Mouse (Mus musculus) gastrocnemius, postnatal 10 days (tissue): ENCODE data around the gene Hsp90ab1. TPM values are rescaled to one million over a fixed set of nuclear protein-coding genes. Genes with fewer than 3 reads are reported as not detected.

Experiments
- DNase-seq: peaks from one replicate; pipeline ENCODE4 v3.0.0; 2021; ENCODE audit warnings: mixed read lengths
- total RNA-seq, 2 experiments: library from RNA; stranded (reverse); gene quantifications; 2 replicates each; pipeline ENCODE4 v1.2.3; 2021

Hsp90ab1 gene
- total RNA-seq, 2 experiments from 2014 or later: 900 to 909 TPM

DNA sequence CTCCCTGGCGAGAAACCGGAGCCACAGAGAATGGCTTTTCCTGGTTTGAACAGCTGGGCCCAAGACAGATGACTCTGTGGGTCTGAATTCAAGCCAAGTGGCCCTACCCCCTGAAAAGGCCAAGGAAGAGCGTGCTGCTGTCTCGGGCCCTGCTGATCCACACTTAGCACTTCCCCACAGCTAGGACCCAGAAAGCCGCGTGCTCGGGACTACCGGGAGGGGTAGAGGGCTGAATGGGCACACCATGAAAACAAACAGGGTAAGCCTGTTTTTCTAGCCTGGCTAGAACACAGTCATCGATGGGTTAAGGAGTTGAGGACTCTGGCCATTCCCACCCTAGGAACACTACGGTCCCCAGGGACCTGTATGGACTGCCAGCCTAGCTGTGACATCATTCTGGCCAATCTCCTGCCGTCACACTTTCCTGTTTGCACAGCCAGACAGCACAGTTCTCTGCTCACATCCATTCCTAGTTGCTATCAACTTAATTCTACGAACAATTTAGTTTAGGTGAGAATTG lies 7.9 kb upstream of the Hsp90ab1 start:
- DNase-seq: no peak

- DNase-seq: no peak
These were observed 6.5 kb upstream of the Hsp90ab1 start for GRCm38 (mm10) chr17:45579554-45579953.

- DNase-seq: no peak
These were observed 5.8 kb upstream of the Hsp90ab1 start for GRCm38 (mm10) chr17:45578843-45579242.

DNA sequence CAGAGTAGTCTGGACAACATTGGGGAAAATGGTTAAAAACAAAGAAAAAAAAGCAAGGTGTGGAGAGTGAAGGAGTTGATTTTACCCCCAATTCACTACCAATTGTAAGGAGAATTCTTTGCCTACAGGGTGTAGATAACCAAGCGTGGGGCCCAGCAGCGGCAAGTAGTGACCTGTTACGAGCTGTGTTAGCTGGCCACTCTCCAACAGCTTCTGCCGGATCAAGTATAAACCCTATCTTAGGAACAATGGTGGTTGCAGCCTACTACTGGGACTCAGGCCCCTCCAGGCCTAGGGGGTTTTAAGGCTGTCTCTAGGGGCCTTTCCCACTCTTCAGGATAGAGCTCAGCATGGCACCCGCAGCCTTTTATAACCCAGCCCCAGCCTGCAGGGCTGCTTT lies 5.2 kb upstream of the Hsp90ab1 start:
- DNase-seq: no peak

- no peak for DNase-seq
These were observed 2.2 kb upstream of the Hsp90ab1 start for GRCm38 (mm10) chr17:45575123-45575897.

- DNase-seq: peak; percentile 62
These were observed 1.2 kb upstream of the Hsp90ab1 start for GRCm38 (mm10) chr17:45574129-45574761.

DNA sequence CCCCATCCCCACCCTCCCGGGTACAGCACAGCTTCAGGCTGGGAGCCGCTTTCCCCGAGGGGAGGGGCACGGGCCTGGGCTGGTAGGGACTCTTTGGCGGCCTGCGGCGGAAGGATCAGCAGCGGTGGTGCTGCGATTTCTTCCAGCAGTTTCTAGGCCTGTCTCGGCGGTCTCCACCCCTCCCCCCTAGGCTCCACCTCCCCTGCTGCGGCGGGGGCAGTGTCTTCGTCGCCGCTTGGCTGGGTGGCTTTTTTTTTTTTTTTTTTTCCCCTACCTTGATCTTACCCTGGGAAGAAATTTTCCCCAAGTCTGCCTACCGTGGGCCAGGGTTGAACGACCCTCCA lies 681 bp upstream of the Hsp90ab1 start:
- DNase-seq: peak; percentile 94

DNA sequence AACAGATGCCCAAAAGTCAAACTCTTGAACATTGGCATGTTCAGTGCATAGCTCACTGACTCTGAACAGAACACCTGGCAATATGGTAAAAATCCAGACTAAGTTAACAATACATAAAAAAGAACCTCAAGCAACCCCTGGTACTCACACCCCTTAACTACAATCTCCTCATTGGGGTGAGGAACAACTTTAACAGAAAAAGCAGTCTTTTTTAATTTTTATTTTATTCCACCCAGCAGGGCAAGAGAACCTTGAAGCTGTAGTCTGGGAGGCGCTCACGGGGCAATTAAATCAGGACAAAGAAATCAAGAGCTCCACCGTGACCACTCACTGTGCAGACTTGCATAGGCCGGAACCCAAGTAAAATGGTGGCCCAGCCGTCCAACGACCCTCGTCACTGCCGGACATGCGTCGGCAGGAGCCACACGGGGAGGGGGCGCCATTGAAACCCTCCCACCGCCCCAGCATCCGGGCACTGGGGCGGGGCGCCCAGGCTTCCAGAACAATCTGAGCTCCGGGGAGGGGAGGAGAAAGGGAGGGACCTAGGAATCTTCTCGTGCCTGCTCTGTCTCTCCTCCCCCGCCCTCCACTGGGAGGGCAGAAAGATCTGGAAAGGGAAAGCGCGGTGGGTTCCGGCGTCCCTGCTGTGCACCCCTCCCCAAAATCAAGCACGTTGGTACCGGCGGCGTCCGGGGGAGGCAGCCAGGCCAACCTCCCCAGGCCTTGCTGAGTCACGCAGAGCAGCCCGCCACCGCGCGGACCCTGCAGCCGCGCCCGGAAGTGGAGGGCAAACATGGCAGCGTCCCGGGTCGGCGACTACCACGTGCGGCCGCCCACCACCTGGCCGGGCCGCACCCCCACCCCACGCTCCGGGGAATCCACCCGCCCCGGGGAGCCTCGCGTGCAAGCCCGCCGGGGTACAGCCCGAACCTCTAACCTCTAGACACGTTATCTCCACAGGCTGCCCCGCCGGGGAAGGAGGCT lies 676 bp downstream of the Hsp90ab1 start:
- DNase-seq: peak; percentile 67

- DNase-seq: no peak
These were observed 3.1 kb downstream of the Hsp90ab1 start for GRCm38 (mm10) chr17:45569999-45570398.

DNA sequence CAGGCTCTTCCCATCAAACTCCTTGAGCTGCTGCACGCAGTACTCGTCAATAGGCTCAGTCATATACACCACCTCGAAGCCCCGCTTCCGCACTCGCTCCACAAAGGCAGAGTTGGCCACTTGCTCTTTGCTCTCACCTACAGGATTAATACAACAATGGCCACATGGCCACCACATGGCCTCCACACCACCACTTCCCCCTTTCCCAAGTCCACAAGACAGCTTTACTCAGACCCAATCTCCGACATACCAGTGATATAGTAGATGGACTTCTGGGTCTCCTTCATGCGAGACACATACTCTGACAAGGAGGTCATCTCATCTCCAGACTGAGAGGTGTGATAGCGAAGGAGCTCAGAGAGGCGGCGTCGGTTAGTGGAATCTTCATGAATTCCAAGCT lies 4.1 kb downstream of the Hsp90ab1 start:
- no peak for DNase-seq

DNA sequence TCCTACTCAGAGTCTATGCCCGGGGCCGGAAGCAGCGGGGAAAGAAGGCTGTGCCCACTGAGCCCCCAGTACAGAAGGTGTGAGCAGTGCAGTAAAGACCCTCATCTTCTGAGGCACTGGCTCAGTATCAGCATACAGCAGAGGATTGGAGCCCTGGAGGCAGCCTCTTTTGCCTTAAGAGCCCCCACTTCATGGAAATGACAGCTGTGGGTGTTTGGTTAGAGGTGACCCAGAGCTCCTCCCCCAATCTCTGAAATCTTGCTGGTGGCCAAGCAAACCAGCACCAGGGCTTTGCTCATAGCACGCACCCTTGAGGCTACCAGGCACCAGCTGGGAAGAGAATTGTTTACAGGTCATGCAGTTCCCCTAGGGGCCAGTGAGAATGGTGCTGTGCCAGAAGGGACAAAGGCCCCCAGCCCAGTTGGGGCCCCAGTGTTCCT lies 5.9 kb downstream of the Hsp90ab1 start:
- DNase-seq: no peak

DNA sequence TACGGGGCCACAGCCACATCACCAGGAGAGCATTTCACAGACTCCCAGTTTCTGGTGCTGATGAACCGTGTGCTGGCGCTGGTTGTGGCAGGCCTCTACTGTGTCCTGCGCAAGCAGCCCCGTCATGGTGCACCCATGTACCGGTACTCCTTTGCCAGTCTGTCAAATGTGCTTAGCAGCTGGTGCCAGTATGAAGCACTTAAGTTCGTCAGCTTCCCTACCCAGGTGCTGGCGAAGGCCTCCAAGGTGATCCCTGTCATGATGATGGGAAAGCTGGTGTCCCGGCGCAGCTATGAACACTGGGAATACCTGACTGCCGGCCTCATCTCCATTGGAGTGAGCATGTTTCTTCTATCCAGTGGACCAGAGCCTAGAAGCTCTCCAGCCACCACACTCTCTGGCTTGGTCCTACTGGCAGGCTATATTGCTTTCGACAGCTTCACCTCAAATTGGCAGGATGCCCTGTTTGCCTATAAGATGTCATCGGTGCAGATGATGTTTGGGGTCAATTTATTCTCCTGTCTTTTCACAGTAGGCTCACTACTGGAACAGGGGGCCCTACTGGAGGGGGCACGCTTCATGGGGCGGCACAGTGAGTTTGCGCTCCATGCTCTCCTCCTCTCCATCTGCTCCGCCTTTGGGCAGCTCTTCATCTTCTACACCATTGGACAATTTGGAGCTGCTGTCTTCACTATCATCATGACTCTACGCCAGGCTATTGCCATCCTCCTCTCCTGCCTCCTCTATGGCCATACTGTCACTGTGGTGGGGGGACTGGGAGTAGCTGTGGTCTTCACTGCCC lies 6.5 kb downstream of the Hsp90ab1 start:
- no peak for DNase-seq

- no peak for DNase-seq
These were observed 7.1 kb downstream of the Hsp90ab1 start for GRCm38 (mm10) chr17:45566031-45566359.

DNA sequence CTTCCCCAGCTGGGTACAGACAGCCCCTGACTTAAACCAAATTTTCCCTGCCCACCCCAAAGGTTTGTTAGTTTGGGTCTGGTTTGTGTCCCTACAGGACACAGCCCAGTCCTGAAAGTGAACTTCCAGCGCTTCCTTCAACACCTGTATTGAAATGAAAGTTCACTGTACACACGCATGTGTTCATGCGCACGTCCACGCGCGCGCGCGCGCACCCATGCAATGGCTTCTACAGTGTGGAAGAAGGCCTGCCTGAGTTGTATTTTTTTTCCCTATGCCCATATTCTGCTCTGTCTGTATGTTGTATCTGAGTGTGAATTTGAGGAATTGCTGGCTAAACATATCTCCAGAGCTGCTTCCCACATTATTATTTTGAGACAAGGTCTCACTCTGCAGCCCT lies 8.0 kb downstream of the Hsp90ab1 start:
- DNase-seq: no peak

- DNase-seq: no peak
These were observed 8.5 kb downstream of the Hsp90ab1 start for GRCm38 (mm10) chr17:45564531-45565084.

DNA sequence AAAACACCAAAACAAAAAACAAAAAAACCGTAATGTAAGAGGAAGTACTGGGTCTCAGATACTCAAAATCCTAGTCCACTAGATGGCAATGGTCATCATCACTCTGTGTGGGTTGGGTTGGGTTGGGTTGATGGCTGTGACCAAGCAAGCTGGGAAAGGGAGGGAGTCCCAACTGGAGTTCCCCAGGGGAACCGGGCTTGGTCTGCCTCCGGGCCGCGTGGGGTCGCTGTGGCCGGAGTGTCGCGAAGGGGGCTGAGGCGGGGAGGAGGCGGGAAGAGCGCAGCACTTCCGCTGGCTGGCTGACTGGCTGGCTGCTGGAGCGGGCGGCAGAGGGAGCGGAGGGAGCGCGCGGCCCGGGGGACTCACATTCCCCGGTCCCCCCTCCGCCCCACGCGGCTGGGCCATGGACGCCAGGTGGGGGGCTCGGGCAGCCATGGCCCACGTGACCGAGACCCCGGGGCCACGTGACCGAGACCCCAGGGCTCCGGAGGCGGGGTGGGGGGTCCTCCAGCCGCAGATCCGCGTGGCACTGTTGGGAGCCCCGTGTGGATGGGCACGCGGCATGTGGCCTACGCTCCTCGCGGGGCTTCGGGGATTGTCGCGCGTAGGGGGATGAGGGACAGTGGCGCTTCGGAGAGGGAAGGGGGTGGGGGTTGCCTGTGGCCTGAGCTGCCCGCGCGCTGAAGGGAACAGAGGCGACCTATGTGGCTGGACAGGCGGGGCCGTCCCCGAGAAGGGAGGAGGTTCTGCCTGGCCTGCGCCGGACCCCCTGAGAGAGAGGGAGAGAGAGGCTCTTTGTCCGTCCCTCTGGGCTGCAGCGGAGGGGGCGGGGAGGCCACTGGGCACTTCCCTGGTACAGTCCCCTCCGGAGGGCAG lies 9.2 kb downstream of the Hsp90ab1 start, which contains the start of gene Slc35b2:
TSS of gene Slc35b2 (plus strand) at position 220 of the 876 bp plus-strand sequence.
- peak; percentile 96 for DNase-seq

DNA sequence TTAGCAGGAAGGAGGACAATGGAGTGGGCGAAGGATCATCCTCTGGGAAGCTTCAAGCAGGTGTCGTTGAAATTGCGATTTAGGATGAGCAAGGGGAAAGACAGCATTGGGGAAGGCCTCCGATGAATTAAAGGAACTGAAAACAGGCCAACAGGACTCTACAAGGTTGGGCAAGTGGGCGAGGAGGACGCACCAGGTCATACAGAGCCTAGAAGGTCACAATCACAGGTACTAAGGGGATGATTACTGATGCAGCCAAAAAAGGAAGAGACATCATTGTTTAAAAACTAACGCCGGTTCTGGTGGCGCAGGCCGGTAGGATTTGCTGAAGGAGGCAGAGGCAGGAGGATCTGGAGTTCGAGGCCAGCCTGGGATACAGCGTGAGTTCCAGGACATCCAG lies 9.9 kb downstream of the Hsp90ab1 start:
- DNase-seq: no peak

DNA sequence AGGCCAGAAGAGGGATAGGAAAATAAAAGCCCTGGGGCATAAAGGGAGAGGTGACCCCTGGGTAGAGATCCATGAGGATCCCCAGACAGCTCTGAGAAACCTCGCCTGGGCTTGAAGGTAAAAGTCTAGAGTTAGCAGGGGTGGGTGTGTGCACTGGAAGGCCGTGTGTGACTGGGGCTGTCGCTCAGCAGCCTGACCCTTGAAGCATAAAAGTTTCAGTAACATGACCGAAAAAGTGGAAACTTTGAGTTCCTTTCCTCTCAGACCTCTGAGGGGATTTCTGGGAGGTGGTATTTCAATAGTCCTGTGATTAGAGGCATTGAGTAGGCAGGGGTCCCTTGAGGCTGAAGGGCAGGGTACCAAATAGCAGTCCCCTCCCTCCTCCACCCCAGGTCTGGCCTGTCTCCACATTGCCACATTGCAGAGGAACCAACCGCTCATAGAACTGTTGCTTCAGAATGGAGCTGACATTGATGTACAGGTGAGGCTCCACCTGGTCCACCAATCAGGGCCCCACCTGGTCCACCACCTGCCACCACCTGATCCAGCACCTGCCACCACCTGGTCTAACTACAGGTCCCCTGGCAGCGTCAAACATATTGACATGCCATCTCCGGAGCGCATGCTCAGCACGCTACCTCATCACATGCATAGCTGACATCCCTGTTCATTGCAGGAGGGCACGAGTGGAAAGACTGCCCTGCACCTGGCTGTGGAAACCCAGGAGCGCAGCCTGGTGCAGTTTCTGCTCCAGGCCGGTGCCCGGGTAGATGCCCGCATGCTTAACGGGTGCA lies 13.1 kb downstream of the Hsp90ab1 start:
- DNase-seq: no peak
